Mouse (Mus musculus): ENCODE results near the gene Eya2.

Gene Eya2

GRCm38 (mm10) chr2:165818985-165819948 lies 224.4 kb downstream of the Eya2 start:
- peak; percentile 62 to 77 for DNase-seq (ENCODE audit: low spot score in 2 of 2)

DNA sequence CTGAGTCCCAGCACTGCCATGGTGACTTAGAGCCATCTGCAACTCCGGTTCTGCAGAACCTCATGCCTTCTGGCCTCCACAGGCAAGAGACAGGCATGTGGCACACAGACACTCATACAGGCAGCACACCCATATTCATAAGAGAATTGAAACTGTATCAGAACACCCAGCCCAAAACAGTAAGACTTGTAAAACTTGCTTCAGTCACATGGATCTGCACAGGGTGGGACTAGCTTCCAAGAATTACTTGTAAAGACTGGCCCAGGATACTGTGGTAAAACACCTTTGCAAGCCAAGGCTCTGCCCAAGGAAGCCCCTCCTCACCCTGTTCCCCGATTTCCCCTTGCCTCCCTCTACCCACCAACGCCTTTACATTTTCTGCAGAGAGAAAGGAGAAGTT lies 225.2 kb downstream of the Eya2 start:
- no peak for DNase-seq (ENCODE audit: low spot score in 2 of 2)

- no peak for DNase-seq (ENCODE audit: low spot score in 2 of 2)
Measured at GRCm38 (mm10) chr2:165820504-165821095, 225.8 kb downstream of the Eya2 start.

Measured in spleen, postnatal 4 days (tissue).